Mouse (Mus musculus) left cerebral cortex, adult 11 months (tissue): ENCODE results near the gene Bloc1s5.

Source experiments
- DNase-seq: peaks from one replicate; pipeline ENCODE4 v3.0.0; 2022; ENCODE audit warnings: low spot score

Gene Bloc1s5

DNA sequence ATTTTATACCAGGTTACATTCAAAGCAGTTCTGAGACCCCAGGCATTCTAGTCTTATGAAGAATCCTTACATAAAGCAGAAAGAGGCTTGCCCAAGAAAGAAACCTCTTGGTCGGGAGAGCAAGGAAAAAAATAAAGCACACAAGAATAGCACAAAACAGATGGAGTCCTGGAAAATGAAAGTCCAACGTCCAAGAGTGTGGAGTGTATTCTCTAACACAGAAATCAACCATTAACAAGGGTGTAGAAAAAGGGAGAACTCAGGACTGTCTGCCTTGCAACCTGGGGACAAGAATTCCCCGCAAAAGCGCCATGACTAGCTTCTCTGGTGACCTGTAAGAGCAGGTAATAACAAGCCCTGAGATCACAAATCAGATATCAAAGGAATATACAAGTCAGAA, 69.7 kb downstream of the Bloc1s5 start:
- no peak for DNase-seq

DNA sequence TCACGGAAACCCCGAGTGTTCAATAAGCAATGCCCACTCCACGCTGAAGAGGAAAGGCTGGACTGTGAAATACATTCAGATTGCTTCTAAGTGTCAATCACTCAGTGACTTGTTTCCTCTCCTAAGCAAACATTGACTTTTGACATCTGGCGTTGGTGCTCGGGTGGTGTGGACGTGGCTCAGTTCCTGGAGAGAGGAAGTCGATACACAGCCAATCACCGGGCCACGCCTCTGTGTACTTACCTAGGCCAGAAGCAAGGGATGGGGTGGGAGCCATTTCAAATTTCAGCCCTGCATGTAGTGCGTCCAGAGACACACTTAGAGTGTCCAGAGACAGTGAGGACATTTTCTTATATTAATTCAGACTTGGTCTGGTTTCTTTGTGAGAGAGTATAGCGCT, 80.3 kb downstream of the Bloc1s5 start:
- no peak for DNase-seq

DNA sequence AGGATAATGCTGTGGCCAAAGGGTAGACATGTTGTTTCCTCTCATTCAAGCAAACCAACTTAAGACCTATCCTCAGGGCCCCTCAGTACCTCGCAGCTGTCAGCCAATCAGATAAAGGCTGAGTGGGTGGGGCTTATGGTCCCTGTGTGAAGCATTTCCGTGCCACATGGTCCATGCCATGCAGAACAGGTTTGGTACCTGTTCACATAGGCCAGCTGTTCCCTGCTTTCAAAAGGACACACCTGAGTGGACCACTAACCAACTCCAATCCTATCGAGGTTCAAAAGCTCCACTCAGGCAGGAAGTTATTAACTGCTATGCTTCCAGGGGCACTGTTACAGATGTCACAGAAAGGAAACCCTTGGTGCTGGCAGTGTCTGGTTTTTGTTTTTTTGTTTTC, 80.7 kb downstream of the Bloc1s5 start:
- DNase-seq = no peak

DNA sequence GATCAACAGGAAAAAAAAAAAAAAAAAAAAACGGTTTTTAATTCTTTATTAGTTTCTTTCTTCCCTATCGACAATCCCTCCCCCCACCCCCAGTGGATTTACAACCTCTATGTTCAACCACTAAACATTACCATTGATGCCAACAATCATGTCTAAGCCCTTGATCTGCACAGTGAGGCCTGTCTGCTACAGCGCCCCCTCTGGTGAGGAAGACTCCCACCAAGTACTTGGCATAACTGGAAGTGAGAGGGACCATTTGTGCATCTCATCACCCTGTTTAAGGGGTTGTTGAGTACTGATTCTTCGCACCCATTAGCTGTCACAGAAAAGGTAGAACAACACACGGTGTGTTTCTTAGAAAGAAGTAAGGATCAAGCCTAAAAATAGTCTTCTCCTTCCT, 86.2 kb downstream of the Bloc1s5 start:
- DNase-seq = no peak

DNA sequence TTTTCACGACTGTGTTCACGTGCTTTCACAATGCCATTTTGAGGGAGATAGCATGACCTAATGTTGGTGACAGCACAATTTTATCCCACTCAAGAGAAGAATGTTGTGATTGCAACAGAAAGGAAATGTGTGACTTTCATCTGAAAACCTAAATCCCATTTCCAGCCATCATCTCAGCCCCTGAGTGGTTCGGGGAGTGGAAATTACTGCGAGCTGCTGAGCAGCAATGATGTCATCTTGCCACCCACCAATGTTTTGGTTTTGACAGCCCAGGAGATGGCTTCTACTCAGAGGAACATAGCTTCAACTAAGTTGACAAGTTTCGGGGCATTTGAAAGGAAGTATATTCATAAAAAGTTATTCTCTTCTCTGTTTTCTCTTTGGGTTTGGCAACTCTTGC, 87.2 kb downstream of the Bloc1s5 start:
- no peak for DNase-seq

DNA sequence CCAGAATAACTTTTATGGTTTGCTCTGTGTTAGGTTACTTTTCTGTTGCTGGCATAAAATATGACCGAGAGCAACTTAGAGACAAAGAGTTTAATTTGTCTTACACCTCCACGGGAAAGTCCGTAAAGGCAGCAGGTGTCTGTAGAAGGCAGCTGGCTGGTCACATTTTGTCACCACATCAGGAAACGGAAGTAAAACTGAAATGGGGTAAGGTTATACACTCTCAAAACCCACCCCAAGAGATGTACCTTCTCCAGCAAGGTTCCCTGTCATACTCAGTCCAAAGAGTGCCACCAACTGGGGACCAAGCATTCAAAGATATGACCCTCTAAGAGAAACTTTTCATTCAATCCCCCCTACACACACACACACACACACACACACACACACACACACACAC, 88.2 kb downstream of the Bloc1s5 start:
- DNase-seq = no peak

DNA sequence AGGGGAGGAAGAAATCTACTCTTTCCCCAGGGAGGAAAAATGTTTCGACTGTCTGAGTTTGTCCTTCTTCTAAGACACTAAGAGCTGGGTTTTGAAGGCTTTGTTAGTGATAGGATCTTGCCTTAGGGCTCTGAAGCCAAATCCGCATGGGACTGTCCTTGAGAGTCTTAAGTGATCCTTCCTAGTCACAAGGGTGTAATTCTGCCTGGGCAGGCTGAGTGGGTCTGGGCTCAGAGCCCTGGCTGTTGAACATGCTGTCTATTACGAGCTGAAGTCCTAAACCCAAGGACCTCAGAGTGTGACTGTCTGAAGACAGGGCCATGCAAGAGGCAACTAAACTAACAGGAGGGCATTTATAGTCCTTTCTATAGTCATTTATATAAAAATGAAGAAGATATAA, 89.4 kb downstream of the Bloc1s5 start:
- no peak for DNase-seq

DNA sequence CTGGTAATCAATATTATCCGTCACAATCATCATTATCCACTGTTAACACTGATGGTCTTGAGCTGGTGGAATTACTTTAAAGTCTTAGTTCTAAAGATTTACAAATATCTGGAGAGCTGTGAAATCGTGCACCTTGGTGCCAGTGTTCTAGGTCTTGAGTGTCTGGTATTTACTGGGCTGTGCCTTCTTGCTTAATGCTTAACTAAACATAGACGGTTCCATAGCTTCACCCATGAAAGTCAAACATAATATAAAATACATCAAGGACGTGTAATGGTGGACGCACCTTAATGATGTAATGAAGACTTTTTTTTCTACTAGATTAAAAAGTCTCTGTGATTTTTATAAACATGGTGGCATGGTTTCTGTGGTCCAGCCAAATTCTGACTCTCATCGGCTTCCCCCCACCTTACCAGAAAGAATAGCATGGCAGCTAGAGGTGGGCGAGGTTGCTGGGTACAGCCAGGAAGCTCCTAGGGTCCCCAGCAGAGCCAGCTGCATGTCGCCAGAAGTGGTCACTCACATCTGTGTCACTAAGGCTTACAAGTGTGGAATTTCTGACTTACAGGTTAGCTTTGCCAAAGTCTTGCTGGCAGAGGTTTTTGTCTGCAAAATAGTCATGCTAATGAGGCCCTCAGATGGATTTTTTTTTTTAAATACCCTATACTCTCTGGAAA, 90.0 kb downstream of the Bloc1s5 start:
- no peak for DNase-seq

DNA sequence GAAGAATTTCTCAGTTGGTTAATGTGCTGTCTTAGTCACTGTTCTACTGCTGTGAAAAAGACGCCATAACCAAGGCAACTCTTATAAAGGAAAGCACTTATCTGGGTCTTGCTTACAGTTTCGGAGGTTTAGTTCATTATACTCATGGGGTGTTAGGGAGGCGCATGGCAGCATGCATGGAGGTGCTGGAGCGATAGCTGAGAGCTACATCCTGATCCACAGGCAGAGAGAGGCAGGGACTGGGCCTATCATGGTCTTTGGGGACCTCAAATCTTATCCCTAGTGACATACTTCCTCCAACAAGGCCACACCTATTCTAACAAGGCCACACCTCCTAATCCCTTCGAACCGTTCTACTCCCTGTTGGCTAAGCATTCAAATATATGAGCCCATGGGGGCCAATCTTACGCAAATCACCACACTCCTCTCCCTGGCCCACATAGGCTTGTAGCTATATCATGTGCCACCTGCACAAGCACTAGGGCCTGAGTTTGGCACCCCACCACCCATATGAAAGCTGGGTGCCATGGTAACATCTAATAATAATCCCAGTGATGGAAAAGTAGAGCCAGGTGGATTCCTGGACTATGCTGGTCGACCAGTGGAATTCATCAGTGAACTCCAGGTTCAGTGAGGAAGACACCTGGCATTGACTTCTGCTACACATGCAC, 91.3 kb downstream of the Bloc1s5 start:
- no peak for DNase-seq
